Mouse (Mus musculus) cortical plate, adult 2 months (tissue): Measurements from ENCODE around the gene Fgfr2.

Experiments used
- CTCF ChIP-seq: fragments of 200-500 bp; IDR thresholded peaks from 2 replicates; pipeline ENCODE4 v1.5.1; 2011; ENCODE audit warnings: mild to moderate bottlenecking, control low read depth, low read length; ENCODE audit not compliant: insufficient read depth; ENCODE audit errors: extremely low read depth
- POLR2A ChIP-seq: fragments of 200-500 bp; IDR thresholded peaks from 2 replicates; pipeline ENCODE4 v1.6.1; 2011; ENCODE audit warnings: mild to moderate bottlenecking, low read length, control low read depth; ENCODE audit not compliant: insufficient read depth; ENCODE audit errors: extremely low read depth

DNA sequence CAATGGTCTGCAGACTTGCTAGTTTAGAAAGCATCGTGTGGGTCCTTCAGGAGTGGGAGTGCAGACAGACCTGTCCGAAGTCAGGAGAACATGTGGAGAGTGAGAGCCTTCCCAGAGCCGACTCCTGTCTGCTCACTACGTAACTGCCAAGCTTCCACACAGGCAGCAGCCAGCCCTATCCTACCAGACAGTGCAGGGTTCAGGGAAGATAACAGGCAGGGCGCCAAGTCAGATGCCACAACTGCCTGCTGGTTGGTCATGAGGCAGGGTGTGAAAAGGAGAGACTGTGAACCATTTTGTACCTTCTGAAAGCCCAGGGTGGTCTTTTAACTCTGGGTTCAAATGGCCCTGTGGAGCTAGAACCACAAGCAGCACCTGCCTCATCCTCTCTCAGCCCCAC is 553.1 kb downstream of the Fgfr2 start:
- TF ChIP-seq CTCF, result no peak
- no peak for TF ChIP-seq POLR2A
